Mouse (Mus musculus) stomach, postnatal 0 days (tissue): ENCODE results near the gene Pdzd2.

Experiments used
- CTCF ChIP-seq: IDR thresholded peaks from 2 replicates; pipeline ENCODE4 v1.5.1; 2016; ENCODE audit warnings: antibody characterized with exemption, low read depth, mild to moderate bottlenecking, moderate library complexity
- EP300 ChIP-seq: optimal IDR thresholded peaks from 2 replicates; pipeline ENCODE3; 2016; ENCODE audit warnings: antibody characterized with exemption

DNA sequence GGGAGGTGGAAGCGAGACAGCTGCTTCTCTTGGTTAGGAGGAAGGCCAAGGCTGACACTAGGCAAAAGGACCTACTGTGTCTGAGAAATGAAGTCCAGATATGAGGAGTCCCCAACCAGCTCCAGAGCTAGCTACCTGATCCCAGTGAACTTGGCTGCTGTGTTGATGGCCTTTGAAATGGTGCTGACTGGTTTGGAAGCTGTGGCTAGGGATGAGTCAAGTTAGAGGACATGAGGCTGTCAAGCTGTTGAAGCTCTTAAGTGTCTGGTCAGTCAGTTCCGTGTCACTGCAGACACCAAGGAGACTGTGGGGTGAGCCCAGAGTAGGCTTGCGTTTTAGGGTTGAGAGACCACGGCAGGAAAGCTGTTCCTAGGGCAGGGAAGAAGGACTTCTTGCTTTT lies 405.3 kb downstream of the Pdzd2 start:
- TF ChIP-seq CTCF (no peak), EP300 (no peak)
